Mouse (Mus musculus) urinary bladder, postnatal 4 days (tissue): Measurements from ENCODE around the gene Iqch.

ENCODE experiments used
- DNase-seq, 2 experiments: peaks; one replicate each; pipeline ENCODE4 v3.0.0; 2021 to 2022; ENCODE audit warnings: low spot score in 2 of 2

Gene Iqch

DNA sequence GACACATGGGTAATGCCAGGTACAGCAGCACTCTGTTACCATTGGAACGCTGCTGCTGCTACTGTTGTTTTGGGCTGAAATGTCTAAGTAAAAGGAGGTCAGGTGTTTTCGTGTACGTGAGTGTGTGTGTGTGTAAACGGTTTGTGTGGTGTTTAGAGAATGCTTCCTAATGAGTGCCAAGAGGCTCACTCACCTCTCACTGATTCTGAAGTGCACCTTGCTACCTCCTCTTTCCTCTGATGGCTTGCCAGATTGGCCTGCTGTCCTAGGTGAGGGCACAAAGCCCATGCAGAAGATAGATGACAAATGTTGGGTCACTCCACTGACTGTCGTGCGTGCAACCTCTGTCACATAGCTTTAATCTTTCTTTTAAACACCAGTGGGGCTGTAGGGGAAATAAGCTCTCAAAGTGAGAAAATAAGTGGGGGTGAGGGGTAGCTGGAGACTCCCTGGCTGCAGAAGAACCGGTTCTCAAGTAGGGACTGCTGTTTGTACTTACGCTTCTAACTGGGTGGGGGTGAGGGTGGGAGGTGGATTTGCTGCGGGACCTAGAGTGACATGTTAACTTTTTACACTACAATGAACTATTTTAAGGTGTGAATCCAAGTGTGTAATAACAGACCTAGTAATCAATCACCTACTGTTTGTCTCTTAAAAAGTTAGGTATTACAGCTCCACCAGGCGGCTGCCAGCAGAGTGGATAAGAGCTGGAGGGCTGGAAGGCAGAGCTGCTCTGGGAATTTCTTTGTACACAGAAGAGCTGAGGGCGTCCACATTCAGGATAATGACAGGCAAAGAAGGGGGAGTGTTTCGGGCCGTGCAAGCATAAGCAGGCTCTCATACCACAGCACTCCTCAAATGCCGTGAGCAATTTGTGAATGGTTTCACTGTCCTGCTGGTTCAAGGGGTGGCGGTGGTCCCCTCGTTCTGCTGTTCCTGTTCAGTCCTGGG, 10.5 kb upstream of the Iqch start:
- DNase-seq = no peak

DNA sequence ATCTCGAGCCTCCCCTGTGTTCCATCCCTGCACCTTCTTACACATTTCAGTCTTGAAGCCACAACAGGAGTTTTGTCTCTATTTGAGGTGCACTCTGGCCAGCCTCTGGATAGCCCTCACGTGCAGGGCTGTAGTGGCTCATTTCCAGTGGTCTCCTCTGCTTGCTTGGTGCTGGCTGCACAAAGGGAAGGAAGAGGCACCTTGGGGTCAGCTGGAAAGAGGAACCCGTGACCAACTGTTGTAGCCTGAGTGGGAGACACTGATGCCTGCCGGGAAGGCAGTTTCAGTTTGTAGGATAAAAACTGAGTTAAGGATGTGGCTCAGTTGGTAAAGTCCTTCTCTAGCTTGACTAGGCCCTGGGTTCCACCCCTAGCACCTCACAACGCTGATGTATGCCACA, 9.7 kb upstream of the Iqch start:
- no peak for DNase-seq

DNA sequence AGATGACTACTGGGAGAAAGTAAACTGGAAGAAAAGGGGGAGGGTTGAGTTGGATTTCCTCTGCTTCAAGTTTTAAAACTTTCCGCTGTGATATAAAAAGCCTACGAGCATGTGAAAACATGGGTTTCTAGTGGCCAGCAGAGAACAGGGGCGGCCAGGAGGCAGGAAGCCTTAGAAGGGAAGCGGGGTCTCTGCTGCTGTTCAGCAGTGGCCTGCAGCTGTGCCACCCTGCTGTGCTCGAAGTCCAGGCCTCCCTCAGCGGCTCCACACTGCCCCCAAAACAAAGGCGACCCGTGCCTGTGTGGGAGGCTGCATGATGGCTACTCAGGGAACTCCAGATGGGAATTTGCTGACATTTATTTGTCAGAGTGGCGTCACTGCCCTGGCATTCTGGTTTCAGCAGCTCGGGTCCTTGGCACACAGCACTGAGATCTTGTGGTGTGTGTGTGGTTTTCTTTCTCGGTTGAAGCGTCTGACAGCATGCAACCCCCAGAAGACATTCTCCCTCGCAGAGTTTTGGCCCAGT, 8.6 kb upstream of the Iqch start:
- peak in 1 of 2 experiments; percentile 21 for DNase-seq

DNA sequence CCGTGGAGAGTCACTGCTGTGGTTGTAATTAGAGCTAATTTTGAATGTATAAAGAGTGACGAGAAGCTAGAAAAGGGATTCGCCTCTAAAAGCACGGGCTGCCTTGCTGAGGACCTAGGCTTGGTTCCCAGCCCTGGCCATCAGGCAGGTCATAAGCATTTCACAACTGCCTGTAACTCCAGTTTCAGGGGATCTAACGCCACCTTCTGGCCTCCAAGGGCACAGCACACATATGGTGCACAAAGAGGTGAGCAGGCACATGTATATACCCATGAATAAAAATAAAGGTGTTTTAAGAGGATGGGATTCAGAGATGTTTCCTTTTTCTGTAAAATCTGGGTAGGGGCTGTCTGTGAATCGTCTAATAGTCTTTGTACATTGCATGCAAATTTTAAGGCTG, 7.9 kb upstream of the Iqch start:
- DNase-seq = no peak

DNA sequence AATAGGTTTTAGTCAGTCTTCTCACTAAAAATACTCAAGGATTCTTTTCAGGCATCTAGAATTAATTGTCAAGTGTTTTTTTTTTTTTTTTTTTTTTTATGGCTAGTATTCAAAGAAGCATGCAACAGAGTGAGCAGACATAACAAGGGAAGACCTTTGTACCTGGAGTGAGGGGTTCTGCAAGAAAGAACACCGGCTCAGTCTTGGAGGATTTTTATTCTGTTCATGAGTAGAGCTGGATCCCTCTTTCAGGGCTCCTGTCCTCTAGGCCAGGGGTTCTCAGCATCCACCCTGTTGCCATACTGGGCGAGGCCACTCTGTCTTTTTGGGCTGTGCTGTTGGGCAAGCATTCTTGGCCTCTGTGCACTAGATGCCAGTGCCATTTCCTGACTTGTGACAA, 7.5 kb upstream of the Iqch start:
- no peak for DNase-seq

DNA sequence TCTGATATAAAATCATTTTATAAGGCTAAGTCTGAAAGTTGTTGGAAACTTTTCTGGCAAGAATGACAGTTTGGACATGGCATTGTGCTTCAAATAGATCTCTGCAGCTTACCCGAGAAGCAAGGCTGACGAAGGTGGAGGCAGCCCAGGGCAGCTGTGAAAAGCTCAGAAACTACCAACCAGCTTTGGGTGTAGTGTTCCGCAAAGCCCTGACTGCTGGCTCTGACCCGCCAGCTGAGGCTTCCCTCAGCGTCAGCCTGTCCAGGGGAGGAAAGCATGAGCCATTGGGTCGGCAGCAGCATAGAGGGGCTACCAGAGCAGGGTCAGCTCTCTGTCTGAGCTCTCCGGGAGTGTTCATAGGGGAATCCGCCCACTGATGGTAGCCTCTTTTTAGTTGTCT, 7.0 kb upstream of the Iqch start:
- no peak for DNase-seq

DNA sequence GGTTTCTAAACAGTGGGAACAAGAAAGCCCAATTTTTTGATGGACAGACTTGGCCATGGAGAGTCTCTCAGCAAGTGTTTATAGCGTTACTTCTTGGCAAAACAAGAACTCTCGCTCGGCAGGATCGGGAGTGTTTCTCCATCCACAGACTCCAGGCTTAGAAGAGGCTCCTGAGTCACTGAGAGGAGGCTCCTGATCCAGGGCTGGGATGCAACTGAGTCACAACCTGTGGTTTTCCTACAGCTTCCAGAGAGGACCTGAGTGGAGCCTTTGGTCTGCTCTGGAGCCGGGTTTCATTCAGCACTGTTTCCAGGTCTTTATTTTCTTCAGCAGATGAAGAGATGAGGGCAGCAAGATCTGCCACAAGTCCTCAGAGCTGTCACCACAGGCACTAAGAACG, 5.7 kb upstream of the Iqch start:
- no peak for DNase-seq

DNA sequence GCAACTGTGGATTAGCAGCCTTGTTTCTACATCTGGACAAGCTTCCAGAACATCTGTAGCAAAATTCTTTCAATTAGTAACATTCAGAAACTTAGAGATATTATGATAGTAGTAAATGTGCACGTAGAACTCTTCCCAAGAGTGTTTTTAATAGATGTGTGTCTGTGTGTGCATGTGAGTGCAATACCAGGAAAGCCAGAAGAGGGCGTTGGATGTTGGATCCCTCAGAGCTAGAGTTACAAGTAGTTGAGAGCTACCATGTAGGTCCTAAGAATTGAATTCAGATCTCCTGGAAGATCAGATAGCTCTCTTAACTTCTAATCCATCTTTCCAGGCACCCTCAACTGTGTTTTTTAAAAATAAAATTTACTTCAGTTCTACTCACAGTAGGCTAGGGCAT, 4.3 kb upstream of the Iqch start:
- no peak for DNase-seq

DNA sequence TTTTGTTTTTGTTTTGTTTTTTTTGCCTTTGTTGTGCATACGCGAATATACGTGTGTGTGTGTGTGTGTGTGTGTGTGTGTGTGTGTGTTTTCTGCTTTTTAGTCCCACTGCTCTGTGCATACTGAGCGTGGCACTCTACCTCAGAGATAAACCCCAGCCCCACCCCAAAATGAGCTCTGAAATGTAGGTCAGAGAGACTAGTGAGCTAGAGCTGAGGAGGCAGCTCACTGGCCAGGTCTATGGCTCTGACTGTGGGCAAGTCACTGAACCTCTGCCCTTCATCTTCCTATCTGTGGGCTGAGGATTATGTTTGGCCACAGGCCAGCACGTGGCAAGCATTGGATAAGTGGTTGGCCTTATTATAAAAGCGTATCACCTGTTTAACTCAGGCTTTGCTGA, 1.6 kb upstream of the Iqch start:
- DNase-seq = no peak

DNA sequence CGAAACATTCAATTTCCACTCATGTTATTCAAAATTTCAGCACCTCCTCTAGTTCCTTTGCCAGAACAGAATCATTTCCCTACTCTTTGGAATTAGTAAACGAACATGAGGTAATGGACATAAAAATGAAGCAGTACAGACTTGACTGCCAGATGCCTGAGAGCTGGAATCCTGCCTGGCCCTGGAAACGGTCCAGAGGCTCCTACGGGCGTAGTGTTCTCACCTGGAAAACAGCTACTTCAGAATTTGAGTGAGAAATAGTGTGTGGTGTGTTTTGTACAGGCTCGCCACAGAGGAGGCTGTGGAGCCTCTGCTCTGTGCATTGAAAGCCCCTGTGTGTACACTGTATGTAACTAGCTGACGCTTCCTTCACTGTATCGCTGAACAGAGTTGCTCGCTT, 5.6 kb downstream of the Iqch start:
- DNase-seq = no peak

DNA sequence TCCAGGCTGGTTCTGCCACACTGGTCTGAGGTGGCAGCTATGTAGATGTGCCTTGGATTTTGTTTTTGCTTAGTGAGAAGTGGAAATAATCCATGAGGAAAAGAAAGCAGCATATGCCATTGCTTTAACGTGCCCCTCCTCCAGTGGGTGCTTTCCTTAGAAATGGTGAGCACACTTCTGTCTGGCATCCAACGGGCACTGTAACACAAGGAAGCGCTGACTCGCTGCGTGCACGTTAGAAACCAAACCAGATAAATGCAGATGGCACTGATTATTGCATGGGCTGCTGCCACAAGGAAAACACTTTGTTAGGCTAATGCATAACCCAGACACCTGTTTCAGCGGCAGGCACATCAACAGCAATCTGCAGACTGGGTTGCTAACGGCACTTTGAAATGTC, 6.6 kb downstream of the Iqch start:
- DNase-seq = no peak

DNA sequence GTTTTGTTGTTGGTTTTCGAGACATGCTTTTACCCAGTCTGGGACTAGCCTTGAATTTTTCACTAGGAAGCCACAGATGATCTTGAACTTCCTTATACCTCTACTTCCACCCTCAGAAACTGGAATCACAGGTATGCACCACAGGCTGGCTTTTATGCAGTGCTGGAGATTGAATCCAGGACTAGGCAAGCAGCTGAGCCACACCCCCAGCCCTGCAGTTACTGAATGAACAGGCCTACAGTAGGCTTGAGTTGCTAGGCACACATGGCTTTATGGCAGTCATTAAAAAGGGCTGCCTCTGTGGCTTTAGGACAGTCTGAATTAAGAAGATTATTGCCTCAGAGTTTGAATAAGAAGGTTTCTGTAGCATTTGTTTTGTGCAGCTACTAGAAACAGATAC, 7.3 kb downstream of the Iqch start:
- no peak for DNase-seq

DNA sequence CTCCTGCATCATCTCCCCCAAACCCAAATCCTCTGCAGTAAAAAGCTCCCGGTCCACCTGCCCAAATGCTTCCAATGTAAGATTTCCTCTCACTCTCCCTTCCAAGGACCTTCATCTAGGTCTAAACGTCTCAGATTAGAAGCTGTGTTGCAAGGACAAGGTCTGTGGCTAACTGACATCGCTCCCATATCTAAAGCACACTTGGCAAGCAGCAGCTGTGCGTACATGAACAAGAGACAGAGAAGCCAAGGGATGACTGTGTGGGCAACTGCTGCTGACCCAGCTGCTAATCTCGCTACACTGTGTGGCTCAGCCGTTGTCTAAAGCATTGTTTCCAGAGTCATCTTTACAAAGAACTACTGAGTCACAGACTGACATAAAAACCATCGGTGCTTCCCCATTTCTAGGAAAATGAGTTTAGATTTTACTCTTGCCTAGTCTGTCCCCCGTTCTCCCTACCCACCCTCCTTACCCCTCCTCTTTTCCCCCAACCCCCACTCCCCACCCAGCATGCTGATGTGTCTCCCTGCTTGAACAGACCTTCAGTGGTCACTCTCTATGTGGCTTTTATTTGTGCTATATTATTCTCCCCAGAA, 10.5 kb downstream of the Iqch start:
- no peak for DNase-seq

DNA sequence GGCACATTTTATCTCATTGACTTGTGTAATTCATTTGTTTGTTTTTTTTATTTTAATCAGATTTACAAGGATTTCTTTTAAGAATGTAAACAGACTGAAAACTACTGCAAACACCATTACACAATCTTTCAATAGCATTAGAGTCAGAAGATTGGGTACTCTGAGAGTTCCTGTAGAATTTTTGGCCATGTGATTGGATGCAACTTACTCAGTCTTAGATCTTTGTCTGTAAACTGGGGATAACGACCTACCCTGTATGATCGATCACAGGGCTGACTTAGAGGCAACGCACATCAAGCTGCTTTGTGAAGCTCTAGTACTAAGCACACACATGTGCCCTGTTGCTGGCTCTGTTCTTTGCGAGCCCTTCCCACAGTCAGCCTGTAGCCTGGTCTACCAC, 11.7 kb downstream of the Iqch start:
- no peak for DNase-seq

DNA sequence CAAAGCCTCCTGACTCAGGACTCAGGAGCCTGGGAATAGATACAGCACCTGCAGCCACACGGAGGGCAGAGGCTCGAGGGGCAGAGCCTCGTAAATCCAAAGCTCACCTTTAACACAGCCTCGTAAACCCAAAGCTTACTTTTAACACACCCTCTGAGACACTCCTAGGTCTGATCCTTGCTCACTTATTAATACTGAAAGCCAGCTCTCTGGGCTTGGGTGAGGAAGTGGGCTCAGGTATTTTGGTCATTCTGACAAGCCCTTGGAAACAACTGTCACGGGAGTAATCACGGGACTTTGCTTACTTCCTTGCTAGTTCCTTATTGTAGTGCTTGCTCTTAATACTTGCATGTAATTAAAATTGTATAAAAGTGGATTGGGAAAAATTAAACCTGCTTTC, 13.1 kb downstream of the Iqch start:
- DNase-seq = no peak

DNA sequence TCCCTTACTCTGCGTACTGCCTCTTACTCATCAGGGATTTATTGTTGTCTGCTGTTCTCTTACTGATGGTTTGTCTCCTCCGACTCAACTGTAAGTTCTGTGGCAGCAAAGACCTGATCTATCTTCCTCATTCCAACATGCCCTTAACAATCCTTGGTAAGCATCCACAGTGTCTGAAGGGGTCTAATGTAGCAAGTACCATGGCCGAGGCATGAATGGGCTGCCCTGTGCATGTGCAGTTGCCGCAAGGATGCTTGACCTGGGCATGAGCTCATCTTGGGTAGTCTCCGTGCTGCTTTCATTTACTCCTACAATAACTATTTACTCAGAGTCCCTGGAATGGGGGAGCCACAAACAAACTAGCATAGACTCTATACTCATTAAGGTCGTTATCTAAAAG, 17.0 kb downstream of the Iqch start:
- DNase-seq = no peak

DNA sequence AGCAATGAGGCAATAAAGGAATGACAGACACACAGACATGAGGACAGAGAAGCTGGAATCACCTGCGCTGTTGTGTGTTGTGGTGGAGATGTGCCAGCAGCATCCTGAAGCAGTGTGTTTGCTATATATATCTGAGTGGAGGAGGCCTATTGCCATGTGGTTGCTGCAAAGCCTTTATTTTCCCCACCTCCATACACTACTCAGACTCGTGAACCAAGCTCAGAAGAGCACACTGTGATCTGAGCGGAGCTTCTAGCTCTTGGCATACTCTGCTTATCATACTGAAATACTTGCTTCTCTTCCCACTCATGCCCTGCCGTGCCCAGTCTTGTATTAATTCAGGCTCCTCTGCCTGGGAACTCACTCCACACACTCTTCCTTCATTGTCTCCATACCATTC, 20.5 kb downstream of the Iqch start:
- DNase-seq = no peak

DNA sequence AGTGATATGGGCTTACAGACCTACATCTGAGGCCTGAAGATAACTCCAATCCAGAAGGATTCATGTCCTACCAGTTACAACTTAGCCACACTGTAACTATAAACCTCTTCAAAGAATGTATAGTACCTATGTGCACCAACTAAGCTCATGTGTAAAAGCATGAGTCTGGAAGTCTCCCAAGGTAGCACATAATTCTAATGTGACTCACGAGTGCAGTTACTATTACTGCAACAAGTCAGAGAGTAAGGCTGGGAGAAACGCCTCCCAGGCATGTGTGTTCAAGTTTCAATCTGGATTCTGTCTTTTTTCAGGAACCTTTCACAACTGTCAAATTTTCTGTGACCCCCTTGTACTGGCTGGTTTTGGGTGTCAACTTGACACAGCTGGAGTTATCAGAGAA, 22.2 kb downstream of the Iqch start:
- no peak for DNase-seq

DNA sequence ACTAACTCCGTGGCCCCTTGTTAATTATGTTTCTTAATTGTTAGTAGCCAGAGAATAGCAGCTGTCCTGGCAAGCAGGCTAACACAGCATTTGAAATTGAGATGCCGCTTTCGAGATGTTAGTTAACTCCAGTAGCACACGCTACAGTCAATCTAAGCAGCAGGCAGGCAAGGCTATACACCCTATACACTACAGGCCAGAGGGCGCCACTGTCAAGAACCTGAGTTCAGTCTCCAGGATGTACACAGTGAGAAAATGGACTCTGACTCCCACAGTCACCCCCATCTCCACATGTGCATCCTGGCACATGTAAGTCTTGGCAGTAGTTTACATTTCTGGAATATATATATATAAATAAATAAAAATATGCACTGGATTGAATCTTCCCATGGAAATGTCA, 22.6 kb downstream of the Iqch start:
- DNase-seq = no peak

DNA sequence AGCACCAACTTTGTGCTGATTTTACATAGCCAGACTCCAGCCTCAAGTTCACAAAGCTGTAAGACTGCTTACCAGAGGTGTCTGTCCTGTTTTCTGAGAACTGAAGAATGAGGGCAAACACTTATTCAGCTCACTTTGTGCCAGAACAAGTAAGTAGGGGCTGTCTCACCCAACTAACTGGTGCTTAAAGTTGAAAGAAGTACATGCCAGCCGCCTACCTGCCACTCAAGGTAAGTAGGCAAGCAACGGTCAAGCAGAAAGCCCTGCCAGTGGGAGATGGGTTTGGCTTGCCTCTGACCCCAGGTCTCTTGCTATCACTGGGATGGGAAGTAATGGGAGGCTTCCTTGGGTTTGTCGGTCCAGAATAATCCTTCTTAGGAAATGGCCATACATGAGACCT, 24.8 kb downstream of the Iqch start:
- no peak for DNase-seq

DNA sequence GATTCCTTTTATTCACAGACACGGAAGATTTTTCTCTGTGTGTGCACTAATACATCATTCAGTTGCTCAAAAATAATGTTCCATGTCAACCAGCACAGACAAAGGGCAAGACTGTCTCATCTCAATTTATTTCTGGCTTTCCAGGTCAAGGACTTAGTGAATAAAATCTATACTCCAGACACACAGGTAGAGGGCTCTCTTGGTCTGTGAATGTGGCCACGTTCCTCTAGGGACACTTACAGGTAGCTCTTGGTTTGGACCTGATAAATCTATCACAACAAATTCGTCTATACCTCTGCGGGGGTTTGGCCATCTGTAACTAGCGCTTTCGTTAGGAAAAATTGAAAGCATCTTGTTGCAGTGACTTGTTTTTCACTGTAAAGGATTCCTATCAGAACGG, 29.4 kb downstream of the Iqch start:
- DNase-seq = no peak

DNA sequence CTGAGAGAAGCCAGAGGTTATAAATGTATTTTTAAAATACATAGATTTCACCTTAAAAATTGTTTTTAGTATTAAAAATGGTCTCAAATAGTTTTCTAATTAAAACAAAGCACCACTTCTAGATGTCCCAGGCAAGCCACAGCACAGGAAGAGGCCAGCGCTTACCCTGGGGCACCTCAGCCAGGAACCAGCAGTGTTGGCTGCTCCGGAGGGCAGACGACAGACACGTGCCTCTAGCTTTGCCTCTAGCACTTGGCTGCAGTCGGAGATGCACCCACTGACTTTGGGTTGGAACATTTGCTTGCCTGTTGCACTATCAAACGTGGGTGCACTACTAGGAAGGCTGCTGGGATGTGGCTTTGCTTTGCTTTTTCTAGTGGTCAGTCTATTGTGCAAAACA, 30.4 kb downstream of the Iqch start:
- no peak for DNase-seq

DNA sequence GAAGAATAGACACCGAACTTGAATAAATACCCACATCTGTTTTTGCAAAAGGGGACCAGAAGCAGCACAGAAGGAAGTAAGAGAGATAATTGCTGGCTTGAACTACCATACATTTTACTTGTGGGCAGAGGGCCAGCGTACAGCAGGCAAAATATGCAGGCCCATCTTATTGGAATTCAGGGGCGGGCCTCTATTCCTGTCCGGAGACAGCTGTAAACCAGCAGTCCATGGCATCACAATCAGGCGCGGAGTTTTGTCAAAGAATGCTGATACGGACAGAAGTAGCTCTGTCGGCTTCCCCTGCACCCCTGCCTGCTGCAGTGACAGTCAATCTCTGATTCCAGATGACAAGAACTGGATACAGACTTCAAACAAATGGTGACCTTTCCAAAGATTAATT, 33.5 kb downstream of the Iqch start:
- no peak for DNase-seq
